Mouse (Mus musculus): ENCODE results near the gene Wwc2. TPM values are rescaled to one million over a fixed set of nuclear protein-coding genes. Genes with fewer than 3 reads are reported as not detected.

Gene Wwc2
- polyA plus RNA-seq, 1 experiment from 2014 or later, result 7.7 TPM

GRCm38 (mm10) chr8:48013281-48013680 is 22.6 kb upstream of the Wwc2 start:
- DNase-seq (ENCODE audit: low spot score) (no peak), ATAC-seq (ENCODE audit: low FRiP score) (no peak)
- WGBS, result 89% methylated on average over 9 of the region's 9 CpGs
- H3K27me3 ChIP-seq (ENCODE audit: control insufficient read depth, insufficient read depth, low read length), result no peaks in the 10 kb centered on the region
- no peaks in the 10 kb centered on the region for H3K4me1 ChIP-seq (replicated peaks; ENCODE audit: control insufficient read depth, insufficient read depth, low read length)
- no peak overlapping the region for H3K4me2 ChIP-seq (replicated peaks)
- H3K9me3 ChIP-seq (ENCODE audit: control insufficient read depth, low read length), result no peaks in the 10 kb centered on the region
- no peak overlapping the region for H3K4me3 ChIP-seq (replicated peaks; ENCODE audit: low read length)
- H3K36me3 ChIP-seq (replicated peaks; ENCODE audit: control insufficient read depth, insufficient read depth), result no peaks in the 10 kb centered on the region
- H3K27ac ChIP-seq, result no peak overlapping the region
- no peak overlapping the region for H3K9ac ChIP-seq

- ATAC-seq (ENCODE audit: low FRiP score) (no peak), DNase-seq (ENCODE audit: low spot score) (no peak)
- Histone ChIP-seq H3K9ac (no peak overlapping the region), H3K36me3 (replicated peaks; ENCODE audit: control insufficient read depth, insufficient read depth) (no peaks in the 10 kb centered on the region), H3K9me3 (ENCODE audit: control insufficient read depth, low read length) (no peaks in the 10 kb centered on the region), H3K27me3 (ENCODE audit: control insufficient read depth, insufficient read depth, low read length) (no peaks in the 10 kb centered on the region), H3K4me2 (replicated peaks) (no peak overlapping the region), H3K27ac (no peak overlapping the region), H3K4me1 (replicated peaks; ENCODE audit: control insufficient read depth, insufficient read depth, low read length) (no peaks in the 10 kb centered on the region), H3K4me3 (replicated peaks; ENCODE audit: low read length) (no peak overlapping the region)
- 86% methylated on average over 10 of the region's 10 CpGs for WGBS
These were observed 21.1 kb upstream of the Wwc2 start for GRCm38 (mm10) chr8:48011871-48012270.

GRCm38 (mm10) chr8:48010977-48011376 is 20.3 kb upstream of the Wwc2 start:
- H3K4me3 ChIP-seq (replicated peaks; ENCODE audit: low read length), result no peak overlapping the region
- H3K36me3 ChIP-seq (replicated peaks; ENCODE audit: control insufficient read depth, insufficient read depth), result no peaks in the 10 kb centered on the region
- H3K9ac ChIP-seq, result no peak overlapping the region
- no peaks in the 10 kb centered on the region for H3K27me3 ChIP-seq (ENCODE audit: control insufficient read depth, insufficient read depth, low read length)
- WGBS, result 84% methylated on average over 14 of the region's 14 CpGs
- no peaks in the 10 kb centered on the region for H3K9me3 ChIP-seq (ENCODE audit: control insufficient read depth, low read length)
- ATAC-seq (ENCODE audit: low FRiP score) (no peak), DNase-seq (ENCODE audit: low spot score) (no peak)
- H3K4me2 ChIP-seq (replicated peaks), result no peak overlapping the region
- no peak overlapping the region for H3K27ac ChIP-seq
- no peaks in the 10 kb centered on the region for H3K4me1 ChIP-seq (replicated peaks; ENCODE audit: control insufficient read depth, insufficient read depth, low read length)

- no peaks in the 10 kb centered on the region for H3K4me1 ChIP-seq (replicated peaks; ENCODE audit: control insufficient read depth, insufficient read depth, low read length)
- H3K27ac ChIP-seq, result no peak overlapping the region
- no peak for DNase-seq (ENCODE audit: low spot score)
- no peaks in the 10 kb centered on the region for H3K9me3 ChIP-seq (ENCODE audit: control insufficient read depth, low read length)
- no peak overlapping the region for H3K4me3 ChIP-seq (replicated peaks; ENCODE audit: low read length)
- no peaks in the 10 kb centered on the region for H3K27me3 ChIP-seq (ENCODE audit: control insufficient read depth, insufficient read depth, low read length)
- H3K9ac ChIP-seq, result no peak overlapping the region
- no peaks in the 10 kb centered on the region for H3K36me3 ChIP-seq (replicated peaks; ENCODE audit: control insufficient read depth, insufficient read depth)
- WGBS, result 92% methylated on average over 15 of the region's 15 CpGs
- no peak overlapping the region for H3K4me2 ChIP-seq (replicated peaks)
- no peak for ATAC-seq (ENCODE audit: low FRiP score)
These were observed 18.7 kb upstream of the Wwc2 start for GRCm38 (mm10) chr8:48009399-48009798.

GRCm38 (mm10) chr8:48008936-48009335 is 18.2 kb upstream of the Wwc2 start:
- Histone ChIP-seq H3K4me2 (replicated peaks) (no peak overlapping the region), H3K9me3 (ENCODE audit: control insufficient read depth, low read length) (no peaks in the 10 kb centered on the region), H3K36me3 (replicated peaks; ENCODE audit: control insufficient read depth, insufficient read depth) (no peaks in the 10 kb centered on the region), H3K4me3 (replicated peaks; ENCODE audit: low read length) (no peak overlapping the region), H3K9ac (no peak overlapping the region), H3K27ac (no peak overlapping the region), H3K27me3 (ENCODE audit: control insufficient read depth, insufficient read depth, low read length) (no peaks in the 10 kb centered on the region), H3K4me1 (replicated peaks; ENCODE audit: control insufficient read depth, insufficient read depth, low read length) (no peaks in the 10 kb centered on the region)
- DNase-seq (ENCODE audit: low spot score) (no peak), ATAC-seq (ENCODE audit: low FRiP score) (no peak)
- WGBS, result 79% methylated on average over 8 of the region's 8 CpGs

GRCm38 (mm10) chr8:48006869-48007268 is 16.1 kb upstream of the Wwc2 start:
- no peaks in the 10 kb centered on the region for H3K9me3 ChIP-seq (ENCODE audit: control insufficient read depth, low read length)
- 90% methylated on average over 4 of the region's 4 CpGs for WGBS
- no peak for DNase-seq (ENCODE audit: low spot score)

GRCm38 (mm10) chr8:48002551-48002950 is 11.8 kb upstream of the Wwc2 start:
- Histone ChIP-seq H3K9me3 (ENCODE audit: control insufficient read depth, low read length) (no peaks in the 10 kb centered on the region), H3K4me3 (replicated peaks; ENCODE audit: low read length) (no peak overlapping the region), H3K27me3 (ENCODE audit: control insufficient read depth, insufficient read depth, low read length) (no peaks in the 10 kb centered on the region), H3K27ac (no peak overlapping the region), H3K4me2 (replicated peaks) (no peak overlapping the region), H3K9ac (no peak overlapping the region), H3K36me3 (replicated peaks; ENCODE audit: control insufficient read depth, insufficient read depth) (no peaks in the 10 kb centered on the region), H3K4me1 (replicated peaks; ENCODE audit: control insufficient read depth, insufficient read depth, low read length) (no peaks in the 10 kb centered on the region)
- DNase-seq (ENCODE audit: low spot score) (no peak), ATAC-seq (ENCODE audit: low FRiP score) (no peak)
- 90% methylated on average over 8 of the region's 8 CpGs for WGBS

More at GRCm38 (mm10) chr8:48006869-48007268, 16.1 kb upstream of the Wwc2 start:
- H3K27ac ChIP-seq, result no peak overlapping the region
- H3K4me2 ChIP-seq (replicated peaks), result no peak overlapping the region
- no peak overlapping the region for H3K9ac ChIP-seq
- no peaks in the 10 kb centered on the region for H3K4me1 ChIP-seq (replicated peaks; ENCODE audit: control insufficient read depth, insufficient read depth, low read length)
- no peaks in the 10 kb centered on the region for H3K36me3 ChIP-seq (replicated peaks; ENCODE audit: control insufficient read depth, insufficient read depth)
- no peak overlapping the region for H3K4me3 ChIP-seq (replicated peaks; ENCODE audit: low read length)
- no peak for ATAC-seq (ENCODE audit: low FRiP score)
- no peaks in the 10 kb centered on the region for H3K27me3 ChIP-seq (ENCODE audit: control insufficient read depth, insufficient read depth, low read length)

GRCm38 (mm10) chr8:48001395-48001794 is 10.7 kb upstream of the Wwc2 start:
- Histone ChIP-seq H3K9ac (no peak overlapping the region), H3K36me3 (replicated peaks; ENCODE audit: control insufficient read depth, insufficient read depth) (no peaks in the 10 kb centered on the region), H3K4me2 (replicated peaks) (no peak overlapping the region), H3K4me1 (replicated peaks; ENCODE audit: control insufficient read depth, insufficient read depth, low read length) (no peaks in the 10 kb centered on the region), H3K27me3 (ENCODE audit: control insufficient read depth, insufficient read depth, low read length) (no peaks in the 10 kb centered on the region), H3K27ac (no peak overlapping the region), H3K9me3 (ENCODE audit: control insufficient read depth, low read length) (no peaks in the 10 kb centered on the region), H3K4me3 (replicated peaks; ENCODE audit: low read length) (no peak overlapping the region)
- no peak for ATAC-seq (ENCODE audit: low FRiP score)
- DNase-seq (ENCODE audit: low spot score), result no peak
- 94% methylated on average over 6 of the region's 6 CpGs for WGBS

GRCm38 (mm10) chr8:47996712-47997111 is 6.0 kb upstream of the Wwc2 start:
- no peak for ATAC-seq (ENCODE audit: low FRiP score)

GRCm38 (mm10) chr8:47996126-47996525 is 5.4 kb upstream of the Wwc2 start:
- no peak for ATAC-seq (ENCODE audit: low FRiP score)
- no peak overlapping the region for H3K4me2 ChIP-seq (replicated peaks)
- H3K4me3 ChIP-seq (replicated peaks; ENCODE audit: low read length), result no peak overlapping the region
- H3K27me3 ChIP-seq (ENCODE audit: control insufficient read depth, insufficient read depth, low read length), result no peaks in the 10 kb centered on the region
- no peak overlapping the region for H3K27ac ChIP-seq
- 76% methylated on average over 3 of the region's 3 CpGs for WGBS
- no peak for DNase-seq (ENCODE audit: low spot score)
- H3K9me3 ChIP-seq (ENCODE audit: control insufficient read depth, low read length), result no peaks in the 10 kb centered on the region
- H3K9ac ChIP-seq, result no peak overlapping the region
- no peaks in the 10 kb centered on the region for H3K36me3 ChIP-seq (replicated peaks; ENCODE audit: control insufficient read depth, insufficient read depth)
- peaks cover 2% of the 10 kb centered on the region; the same call in 1 of the 2 replicates for H3K4me1 ChIP-seq (replicated peaks; ENCODE audit: control insufficient read depth, insufficient read depth, low read length)

More at GRCm38 (mm10) chr8:47996712-47997111, 6.0 kb upstream of the Wwc2 start:
- WGBS, result 55% methylated on average over 1 of the region's 1 CpGs
- no peak overlapping the region for H3K4me3 ChIP-seq (replicated peaks; ENCODE audit: low read length)
- no peak overlapping the region for H3K27ac ChIP-seq
- H3K27me3 ChIP-seq (ENCODE audit: control insufficient read depth, insufficient read depth, low read length), result no peaks in the 10 kb centered on the region
- H3K4me2 ChIP-seq (replicated peaks), result no peak overlapping the region
- H3K4me1 ChIP-seq (replicated peaks; ENCODE audit: control insufficient read depth, insufficient read depth, low read length), result no peaks in the 10 kb centered on the region
- H3K9ac ChIP-seq, result no peak overlapping the region
- no peaks in the 10 kb centered on the region for H3K36me3 ChIP-seq (replicated peaks; ENCODE audit: control insufficient read depth, insufficient read depth)
- no peak for DNase-seq (ENCODE audit: low spot score)
- H3K9me3 ChIP-seq (ENCODE audit: control insufficient read depth, low read length), result no peaks in the 10 kb centered on the region

All from hindbrain, embryonic 14.5 days (tissue).